Mouse (Mus musculus) intestine, embryonic 15.5 days (tissue): ENCODE results near the gene Zscan4e. TPM values are rescaled to one million over a fixed set of nuclear protein-coding genes. Genes with fewer than 3 reads are reported as not detected.
"Not testable (repeated sequence)": the region's sequence is repeated elsewhere in the genome, so short reads cannot be mapped to it uniquely, and the experiment has no call there.

ENCODE experiments used
- ATAC-seq: fragments of 200-750 bp; cut with Nextera tagmentation; 2 replicates; pipeline ENCODE4 v1.8.0; 2017; ENCODE audit warnings: moderate TSS enrichment, moderate library complexity
- H3K27ac ChIP-seq: fragments of 300-500 bp; sonication (generic); 2 replicates; pipeline ENCODE4 v1.5.1; 2015; ENCODE audit warnings: mild to moderate bottlenecking, inconsistent platforms
- H3K27me3 ChIP-seq: fragments of 300-500 bp; sonication (generic); replicated peaks from 2 replicates; pipeline ENCODE4 v1.6.1; 2015; ENCODE audit warnings: inconsistent platforms
- H3K36me3 ChIP-seq: fragments of 300-500 bp; sonication (generic); 2 replicates; pipeline ENCODE4 v1.6.1; 2015; ENCODE audit warnings: inconsistent platforms
- H3K4me1 ChIP-seq: fragments of 300-500 bp; sonication (generic); replicated peaks from 2 replicates; pipeline ENCODE4 v1.6.1; 2015; ENCODE audit warnings: inconsistent platforms
- H3K4me2 ChIP-seq: fragments of 300-500 bp; sonication (generic); replicated peaks from 2 replicates; pipeline ENCODE4 v1.6.1; 2015; ENCODE audit warnings: mild to moderate bottlenecking, inconsistent platforms
- H3K4me3 ChIP-seq: fragments of 300-500 bp; sonication (generic); replicated peaks from 2 replicates; pipeline ENCODE4 v1.5.1; 2015; ENCODE audit warnings: inconsistent platforms
- H3K9ac ChIP-seq: fragments of 300-500 bp; sonication (generic); 2 replicates; pipeline ENCODE4 v1.6.1; 2015; ENCODE audit warnings: inconsistent platforms
- H3K9me3 ChIP-seq: fragments of 300-500 bp; sonication (generic); 2 replicates; pipeline ENCODE4 v1.6.1; 2016; ENCODE audit warnings: inconsistent platforms
- polyA plus RNA-seq: library from polyadenylated mRNA; unstranded; fragments of >200 nt; fragmentation: Nextera tagmentation; extraction: Ambion mirVana; gene quantifications from 2 replicates; pipeline ENCODE4 v1.2.1, GENCODE M21; 2015

Zscan4e gene
- not detected in 2 replicates for polyA plus RNA-seq

DNA sequence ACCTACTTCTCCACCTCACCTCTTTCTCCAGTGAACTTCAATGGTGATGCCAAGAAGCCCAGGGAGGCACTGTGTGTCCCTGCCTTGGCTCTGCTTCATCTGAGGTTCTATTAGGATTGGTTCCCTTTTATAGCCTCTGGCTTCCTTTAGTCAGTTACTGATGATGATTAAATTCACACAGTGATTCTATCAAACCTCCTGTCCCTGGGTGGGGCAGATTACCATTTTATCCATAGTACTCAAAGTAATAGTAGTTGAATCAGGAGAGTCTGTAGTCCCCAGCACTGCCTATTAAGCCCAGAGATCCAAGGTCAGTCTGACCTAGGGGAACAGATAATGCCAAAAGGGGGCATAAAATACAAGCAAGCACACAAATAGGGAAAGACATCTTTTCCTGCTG lies at the start of gene Zscan4e:
Gene Zscan4e (minus strand): TSS at position 101 of the 400 bp plus-strand sequence.
- H3K4me2 ChIP-seq, H3K4me1 ChIP-seq, H3K27me3 ChIP-seq, H3K4me3 ChIP-seq, H3K27ac ChIP-seq, H3K9ac ChIP-seq, H3K9me3 ChIP-seq, ATAC-seq, H3K36me3 ChIP-seq: not testable (repeated sequence)

Other genes with a start within 250 kb of the Zscan4e start
- not detected in 2 replicates for gene Zscan4-ps1, start 241.0 kb downstream of the Zscan4e start, polyA plus RNA-seq
- not detected in 2 replicates for gene Zscan4d, start 144.5 kb downstream of the Zscan4e start, polyA plus RNA-seq
- not detected in 2 replicates for gene Zscan4f, start 87.2 kb upstream of the Zscan4e start, polyA plus RNA-seq
- not detected in 2 replicates for gene Zscan4-ps2, start 203.6 kb upstream of the Zscan4e start, polyA plus RNA-seq